Mouse (Mus musculus) thymus, postnatal 10 days (tissue): ENCODE results near the gene Tmtc2.

ENCODE experiments used
- DNase-seq, 2 experiments: peaks; one replicate each; pipeline ENCODE4 v3.0.0; 2021; ENCODE audit warnings: low spot score in 2 of 2

Tmtc2 gene

GRCm38 (mm10) chr10:105573908-105574694 is at the start of gene Tmtc2:
Gene Tmtc2 (minus strand): TSS chr10:105574451.
- peak; percentile 58 to 67 for DNase-seq

- no peak for DNase-seq
Measured at GRCm38 (mm10) chr10:105612117-105612516, 37.9 kb upstream of the Tmtc2 start.

GRCm38 (mm10) chr10:105598826-105599225 is 24.6 kb upstream of the Tmtc2 start:
- no peak for DNase-seq

GRCm38 (mm10) chr10:105597226-105597625 is 23.0 kb upstream of the Tmtc2 start:
- no peak for DNase-seq

- DNase-seq: no peak
Measured at GRCm38 (mm10) chr10:105595480-105596102, 21.3 kb upstream of the Tmtc2 start.

GRCm38 (mm10) chr10:105588141-105588540 is 13.9 kb upstream of the Tmtc2 start:
- no peak for DNase-seq

GRCm38 (mm10) chr10:105579318-105579717 is 5.1 kb upstream of the Tmtc2 start:
- no peak for DNase-seq

- no peak for DNase-seq
Measured at GRCm38 (mm10) chr10:105578291-105578845, 4.1 kb upstream of the Tmtc2 start.

GRCm38 (mm10) chr10:105574695-105575660 is 727 bp upstream of the Tmtc2 start:
- peak; percentile 66 to 85 for DNase-seq

- peak; percentile 8 to 29 for DNase-seq
Measured at GRCm38 (mm10) chr10:105573306-105573907, 844 bp downstream of the Tmtc2 start.

- no peak for DNase-seq
Measured at GRCm38 (mm10) chr10:105572829-105573228, 1.4 kb downstream of the Tmtc2 start.

GRCm38 (mm10) chr10:105572301-105572700 is 1.9 kb downstream of the Tmtc2 start:
- no peak for DNase-seq

- DNase-seq: no peak
Measured at GRCm38 (mm10) chr10:105571831-105572230, 2.4 kb downstream of the Tmtc2 start.

- DNase-seq: no peak
Measured at GRCm38 (mm10) chr10:105571019-105571418, 3.2 kb downstream of the Tmtc2 start.

- DNase-seq: no peak
Measured at GRCm38 (mm10) chr10:105569573-105569972, 4.7 kb downstream of the Tmtc2 start.

- no peak for DNase-seq
Measured at GRCm38 (mm10) chr10:105567825-105568531, 6.3 kb downstream of the Tmtc2 start.

GRCm38 (mm10) chr10:105561548-105561947 is 12.7 kb downstream of the Tmtc2 start:
- no peak for DNase-seq

GRCm38 (mm10) chr10:105557581-105557980 is 16.7 kb downstream of the Tmtc2 start:
- no peak for DNase-seq

GRCm38 (mm10) chr10:105556890-105557572 is 17.2 kb downstream of the Tmtc2 start:
- DNase-seq: no peak

GRCm38 (mm10) chr10:105554153-105554552 is 20.1 kb downstream of the Tmtc2 start:
- no peak for DNase-seq
